Mouse (Mus musculus) kidney, adult 2 months (tissue): ENCODE measurements at regions not wholly inside any gene's neighbourhood (a gene's known extent, or its start where the extent isn't known, plus 50 kb on each side); places are given as distances from the start of the nearest gene placed in this dataset.

Experiments
- DNase-seq: peaks from one replicate; pipeline ENCODE4 v3.0.0; 2021
- H3K27ac ChIP-seq: fragments of 200-500 bp; 2 replicates; pipeline ENCODE4 v1.5.1; 2012; ENCODE audit warnings: low read depth, low read length, control low read depth, inconsistent platforms; ENCODE audit not compliant: insufficient read depth
- H3K27me3 ChIP-seq: fragments of 200-500 bp; replicated peaks from 2 replicates; pipeline ENCODE4 v1.6.1; 2012; ENCODE audit warnings: mild to moderate bottlenecking, moderate library complexity, low read length, inconsistent platforms; ENCODE audit not compliant: control insufficient read depth, insufficient read depth
- H3K36me3 ChIP-seq: fragments of 200-500 bp; 2 replicates; pipeline ENCODE4 v1.6.1; 2012; ENCODE audit warnings: mild to moderate bottlenecking, moderate library complexity, low read length, inconsistent platforms; ENCODE audit not compliant: control insufficient read depth, insufficient read depth
- H3K4me1 ChIP-seq: fragments of 200-500 bp; 2 replicates; pipeline ENCODE4 v1.6.1; 2011; ENCODE audit warnings: low read length; ENCODE audit not compliant: control insufficient read depth, insufficient read depth
- H3K4me3 ChIP-seq: fragments of 200-500 bp; 2 replicates; pipeline ENCODE4 v1.5.1; 2011; ENCODE audit warnings: mild to moderate bottlenecking, low read depth, low read length, control low read depth; ENCODE audit not compliant: insufficient read depth
- CTCF ChIP-seq: fragments of 200-500 bp; conservative IDR thresholded peaks from 2 replicates; pipeline ENCODE4 v1.5.1; 2011; ENCODE audit warnings: low read depth, mild to moderate bottlenecking, control low read depth, low read length, moderate library complexity, mixed read lengths; ENCODE audit not compliant: insufficient read depth, insufficient read length
- POLR2A ChIP-seq: fragments of 200-500 bp; IDR thresholded peaks from one replicate; pipeline ENCODE4 v1.6.1; 2011; ENCODE audit warnings: low read depth, low read length, control low read depth
- WGBS: fragments of 180-500 bp; shearing (Covaris S2); methylation state at CpG from one replicate; pipeline ENCODE4 v1.1.7; 2018; 5-methylcytosine and 5-hydroxymethylcytosine counted together

GRCm38 (mm10) chr10:91362587-91362986 is 181.5 kb upstream of the Tmpo start:
- Histone ChIP-seq H3K27ac (no peak overlapping the region), H3K4me3 (no peak overlapping the region), H3K27me3 (no peaks in the 10 kb centered on the region), H3K4me1 (no peaks in the 10 kb centered on the region), H3K36me3 (no peaks in the 10 kb centered on the region)
- no peak for TF ChIP-seq POLR2A
- 76% methylated on average over 3 of the region's 3 CpGs for WGBS
- DNase-seq, result no peak

DNA sequence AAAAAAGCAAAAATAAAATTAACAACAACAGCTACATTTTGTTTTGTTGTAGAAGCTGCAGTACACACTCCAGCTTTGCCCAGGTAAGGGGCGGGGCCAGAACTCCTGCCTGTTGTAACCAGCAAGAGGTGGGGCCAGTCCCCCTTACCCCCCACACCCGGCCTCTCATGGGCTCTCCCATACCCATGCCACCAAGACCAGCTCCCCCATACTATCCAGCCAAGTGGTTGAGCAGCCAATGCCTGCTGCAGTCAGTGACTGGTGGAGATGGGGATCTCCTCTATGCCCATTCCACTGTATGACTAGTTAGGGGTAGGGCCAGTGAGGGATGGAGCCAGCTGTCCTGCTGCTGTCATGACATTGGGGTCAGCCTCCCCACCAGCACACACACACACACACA is 180.5 kb upstream of the Tmpo start:
- Histone ChIP-seq H3K27ac (no peak overlapping the region), H3K27me3 (no peaks in the 10 kb centered on the region), H3K36me3 (no peaks in the 10 kb centered on the region), H3K4me1 (no peaks in the 10 kb centered on the region), H3K4me3 (no peak overlapping the region)
- 86% methylated on average over 2 of the region's 2 CpGs for WGBS
- no peak for DNase-seq
- no peak for TF ChIP-seq CTCF
- TF ChIP-seq POLR2A, result no peak

GRCm38 (mm10) chr10:91345465-91345864 is 164.3 kb upstream of the Tmpo start:
- no peak for DNase-seq

GRCm38 (mm10) chr10:91342083-91342482 is 161.0 kb upstream of the Tmpo start:
- no peak for DNase-seq
- H3K27me3 ChIP-seq, result no peaks in the 10 kb centered on the region
- 75% methylated on average over 8 of the region's 8 CpGs for WGBS
- H3K4me3 ChIP-seq, result no peak overlapping the region
- no peaks in the 10 kb centered on the region for H3K4me1 ChIP-seq
- H3K36me3 ChIP-seq, result no peaks in the 10 kb centered on the region
- no peak overlapping the region for H3K27ac ChIP-seq
- no peak for TF ChIP-seq CTCF
- TF ChIP-seq POLR2A, result no peak

More at GRCm38 (mm10) chr10:91345465-91345864, 164.3 kb upstream of the Tmpo start:
- no peaks in the 10 kb centered on the region for H3K36me3 ChIP-seq
- H3K4me3 ChIP-seq, result no peak overlapping the region
- H3K27me3 ChIP-seq, result no peaks in the 10 kb centered on the region
- TF ChIP-seq POLR2A (no peak), CTCF (no peak)
- WGBS, result 25% methylated on average over 5 of the region's 5 CpGs
- no peaks in the 10 kb centered on the region for H3K4me1 ChIP-seq
- H3K27ac ChIP-seq, result no peak overlapping the region

DNA sequence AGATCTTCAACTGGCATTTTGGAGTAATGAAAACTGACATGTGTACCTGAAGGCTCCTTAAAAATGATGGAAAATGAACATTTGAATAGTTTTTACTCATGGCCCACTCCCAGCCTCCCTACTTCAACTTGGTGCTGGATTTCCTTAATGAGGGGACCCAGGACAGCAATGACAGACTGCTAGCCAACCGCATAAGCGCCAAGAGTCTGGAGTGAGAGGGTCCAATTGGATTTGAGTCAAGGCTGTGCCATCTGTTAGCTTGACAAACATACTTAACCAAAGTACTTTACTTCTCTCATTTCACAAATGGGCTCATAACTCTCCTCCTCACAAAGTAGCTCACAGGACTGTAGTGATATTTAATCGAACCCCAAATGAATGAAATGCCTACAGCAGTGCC is 158.2 kb upstream of the Tmpo start:
- Histone ChIP-seq H3K4me3 (no peak overlapping the region), H3K27me3 (no peaks in the 10 kb centered on the region), H3K27ac (no peak overlapping the region), H3K4me1 (no peaks in the 10 kb centered on the region), H3K36me3 (no peaks in the 10 kb centered on the region)
- TF ChIP-seq CTCF, result no peak
- no peak for TF ChIP-seq POLR2A
- DNase-seq, result no peak
- WGBS, result 95% methylated on average over 3 of the region's 3 CpGs

GRCm38 (mm10) chr10:91326661-91327312 is 145.7 kb upstream of the Tmpo start:
- Histone ChIP-seq H3K27me3 (no peaks in the 10 kb centered on the region; the same call in 1 of the 2 replicates), H3K27ac (no peak overlapping the region), H3K4me3 (no peak overlapping the region), H3K4me1 (no peaks in the 10 kb centered on the region), H3K36me3 (no peaks in the 10 kb centered on the region)
- no peak for DNase-seq
- 26% methylated on average over 12 of the region's 12 CpGs for WGBS
- TF ChIP-seq POLR2A (no peak), CTCF (no peak)

DNA sequence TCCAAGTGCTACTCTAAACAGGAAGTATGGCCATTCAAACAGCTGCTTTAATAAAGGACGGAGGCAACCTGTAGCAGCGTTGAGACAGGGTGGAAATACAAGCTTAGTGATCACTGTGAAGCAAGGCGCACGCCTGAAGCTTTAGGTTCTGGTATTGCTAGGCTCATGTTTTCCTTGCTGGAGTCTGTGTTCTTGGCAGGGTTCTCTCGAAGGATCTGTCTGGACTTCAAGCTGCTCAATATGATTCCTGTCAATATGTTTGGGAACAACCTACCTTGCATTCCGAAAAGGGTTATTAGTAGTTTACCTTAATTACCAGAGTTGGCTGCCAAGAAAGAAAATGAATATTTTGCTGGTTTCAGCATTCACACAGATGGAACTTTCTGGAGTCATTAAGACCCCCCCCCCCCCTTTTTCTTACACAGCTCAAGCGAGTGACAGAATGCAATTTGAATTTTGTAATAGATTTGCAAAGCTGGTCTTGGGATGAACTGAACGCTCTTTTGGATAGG is 145.1 kb upstream of the Tmpo start:
- 60% methylated on average over 8 of the region's 8 CpGs for WGBS
- Histone ChIP-seq H3K27ac (no peak overlapping the region), H3K36me3 (no peaks in the 10 kb centered on the region), H3K27me3 (no peaks in the 10 kb centered on the region; the same call in 1 of the 2 replicates), H3K4me1 (peaks cover 5% of the 10 kb centered on the region), H3K4me3 (no peak overlapping the region)
- DNase-seq, result no peak
- TF ChIP-seq CTCF (no peak), POLR2A (no peak)

DNA sequence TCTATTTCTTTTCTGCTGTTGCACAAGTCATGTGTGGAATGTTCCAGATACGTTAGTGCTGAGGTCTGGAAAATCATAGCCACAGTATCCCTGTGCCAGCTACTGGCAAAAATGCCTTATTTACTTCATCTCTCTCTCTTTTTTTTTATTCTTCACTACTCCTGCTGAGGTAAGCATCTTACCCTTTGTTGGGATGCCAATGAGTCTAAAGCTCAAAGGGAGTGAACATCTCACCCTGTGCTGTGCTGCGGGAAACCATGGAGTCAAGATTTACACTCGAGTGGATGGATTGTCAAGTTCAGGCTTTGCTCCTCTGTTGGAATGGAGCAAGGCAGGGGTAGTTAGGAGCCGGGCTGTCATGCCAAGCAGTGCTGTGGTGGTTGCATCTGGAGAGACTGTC is 140.1 kb upstream of the Tmpo start:
- no peaks in the 10 kb centered on the region for H3K27me3 ChIP-seq
- DNase-seq, result peak; percentile 68
- no peak overlapping the region for H3K4me3 ChIP-seq
- H3K27ac ChIP-seq, result peak overlapping the region; percentile 60; the same call in 1 of the 2 replicates
- H3K36me3 ChIP-seq, result no peaks in the 10 kb centered on the region
- WGBS, result 48% methylated on average over 4 of the region's 4 CpGs
- TF ChIP-seq CTCF (no peak), POLR2A (no peak)
- peaks cover 11% of the 10 kb centered on the region for H3K4me1 ChIP-seq
